Mouse (Mus musculus): ENCODE measurements around the gene Pdx1.

Gene Pdx1

GRCm38 (mm10) chr5:147284365-147284764 is 14.6 kb downstream of the Pdx1 start:
- in situ Hi-C loops (cut with MboI) = no loop called here

DNA sequence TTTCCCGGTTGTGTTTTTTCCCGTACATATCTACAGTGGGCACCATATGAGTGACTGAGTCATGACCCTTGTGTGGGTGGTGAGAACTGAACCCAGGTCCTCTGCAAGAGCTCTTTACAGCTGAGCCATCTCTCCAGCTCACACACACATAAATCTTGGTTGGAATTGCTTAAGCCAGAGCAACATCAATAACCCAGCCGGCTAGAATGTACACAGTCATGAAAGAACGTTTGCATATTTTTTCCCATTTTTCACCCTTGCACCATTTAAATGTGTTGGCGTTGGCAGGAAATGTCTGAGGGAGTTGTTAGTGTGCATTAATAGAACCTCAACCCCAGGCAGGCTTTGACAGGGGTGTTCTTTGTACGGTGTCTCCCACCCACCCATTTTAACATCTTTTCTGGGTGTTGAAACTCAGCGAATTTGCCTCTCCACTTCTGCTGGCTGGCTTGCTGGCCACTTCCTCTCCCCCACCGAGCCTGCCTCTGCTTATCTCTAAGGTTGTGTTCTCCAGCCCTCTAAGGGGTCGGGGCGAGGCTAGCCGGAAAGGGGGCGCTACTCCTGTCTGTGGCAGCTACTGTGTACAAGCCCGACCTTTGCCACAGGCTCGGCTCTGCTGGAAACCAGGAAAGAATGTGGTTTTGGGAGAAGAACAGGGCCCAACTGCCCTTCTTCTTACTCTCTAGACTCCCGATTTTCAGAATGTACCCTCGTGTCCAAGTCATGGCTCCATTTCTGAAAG is 22.2 kb downstream of the Pdx1 start:
- in situ Hi-C loops (cut with MboI) = no loop called here

DNA sequence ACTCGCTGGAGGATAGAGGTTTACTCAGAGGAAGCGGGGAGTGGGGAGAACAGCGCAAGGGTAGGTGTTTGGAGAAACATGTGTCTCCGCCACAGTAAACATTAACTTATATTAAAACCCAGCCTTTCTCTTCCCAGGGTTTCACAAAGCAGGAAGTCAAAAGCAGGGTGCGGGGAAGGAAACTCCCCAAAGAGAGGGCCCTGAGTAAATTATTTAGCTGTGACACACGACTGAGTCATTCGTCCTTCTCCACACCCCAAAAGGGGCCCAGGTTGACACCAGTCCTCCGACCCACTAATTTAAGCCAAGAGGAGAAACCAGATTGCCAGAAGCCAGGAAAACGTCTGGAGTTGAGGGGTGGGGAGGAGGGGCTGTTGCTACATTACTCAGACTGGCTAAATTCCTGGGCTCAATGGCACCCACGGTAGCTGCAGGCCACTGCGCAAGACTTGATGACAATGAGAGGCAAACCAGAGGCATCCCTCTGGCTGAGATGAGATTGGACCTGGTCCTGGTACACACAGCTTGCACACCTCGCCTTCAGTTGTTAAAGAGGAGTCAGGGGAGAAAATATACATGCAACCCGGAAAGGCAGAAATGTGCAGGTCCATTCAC is 22.9 kb downstream of the Pdx1 start:
- in situ Hi-C loops (cut with MboI) = no loop called here

- in situ Hi-C loops (cut with MboI) = no loop called here
Observed at GRCm38 (mm10) chr5:147293127-147293910, 23.6 kb downstream of the Pdx1 start.

GRCm38 (mm10) chr5:147294121-147294520 is 24.4 kb downstream of the Pdx1 start:
- in situ Hi-C loops (cut with MboI) = no loop called here

DNA sequence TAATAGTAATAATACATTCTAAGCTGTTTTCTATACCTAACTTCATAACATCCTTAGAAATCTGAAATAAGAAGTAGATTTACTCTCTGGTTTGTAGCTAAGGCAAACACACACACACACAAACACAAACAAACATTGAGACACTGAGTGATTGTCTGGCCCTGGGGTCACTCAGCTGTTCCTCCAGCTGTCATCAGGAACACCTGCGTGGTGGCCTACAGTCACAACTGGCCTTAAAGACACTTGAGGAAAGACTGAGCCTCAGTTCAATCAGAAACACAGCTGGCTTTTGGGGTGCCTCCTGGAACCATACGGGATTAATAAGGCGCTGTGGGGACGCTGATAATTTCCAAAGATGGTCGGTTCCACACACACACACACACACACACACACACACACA is 27.5 kb downstream of the Pdx1 start:
- in situ Hi-C loops (cut with MboI) = no loop called here

DNA sequence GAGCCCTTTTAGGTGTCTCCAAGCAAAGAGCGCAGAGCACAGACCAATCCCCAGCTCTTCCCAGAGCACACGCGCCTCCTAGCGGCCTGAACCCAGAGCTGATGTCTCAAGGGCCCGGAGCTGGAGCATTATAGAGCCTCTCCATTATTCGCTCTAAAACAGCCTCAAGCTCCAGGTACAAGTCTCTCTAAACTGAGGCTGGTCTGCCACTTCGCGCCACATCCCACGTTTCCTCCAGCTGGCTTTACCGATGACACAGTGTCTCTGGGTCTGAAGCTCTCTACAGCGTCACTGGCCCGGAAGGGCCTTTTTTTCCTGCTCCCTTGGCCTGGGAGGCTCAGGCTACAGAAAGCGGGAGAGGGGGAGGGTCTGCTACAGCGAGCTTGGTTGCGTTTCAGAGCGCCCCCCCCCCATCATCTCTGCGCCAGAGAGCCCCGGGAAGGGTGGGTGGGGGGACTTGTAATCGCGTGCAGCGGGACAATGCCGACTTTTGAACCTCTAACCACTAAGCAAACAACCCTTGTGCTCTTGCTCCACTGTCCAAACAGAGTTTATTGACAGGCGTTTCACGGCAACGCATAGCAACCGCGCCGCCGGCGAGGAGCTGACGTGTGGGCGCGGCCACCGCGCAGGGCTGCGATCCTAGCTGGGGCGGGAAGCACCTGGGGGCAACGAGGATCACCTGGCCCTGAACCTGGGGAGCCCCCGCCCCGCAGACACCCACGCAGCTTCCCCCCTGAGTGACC is 29.7 kb downstream of the Pdx1 start:
- in situ Hi-C loops (cut with MboI) = no loop called here

- in situ Hi-C loops (cut with MboI) = loop anchor here (5.0 kb wide), 1 partner anchor 608 kb away; no protein-coding TSS in a partner anchor
Observed at GRCm38 (mm10) chr5:147300001-147300363, 30.2 kb downstream of the Pdx1 start.

DNA sequence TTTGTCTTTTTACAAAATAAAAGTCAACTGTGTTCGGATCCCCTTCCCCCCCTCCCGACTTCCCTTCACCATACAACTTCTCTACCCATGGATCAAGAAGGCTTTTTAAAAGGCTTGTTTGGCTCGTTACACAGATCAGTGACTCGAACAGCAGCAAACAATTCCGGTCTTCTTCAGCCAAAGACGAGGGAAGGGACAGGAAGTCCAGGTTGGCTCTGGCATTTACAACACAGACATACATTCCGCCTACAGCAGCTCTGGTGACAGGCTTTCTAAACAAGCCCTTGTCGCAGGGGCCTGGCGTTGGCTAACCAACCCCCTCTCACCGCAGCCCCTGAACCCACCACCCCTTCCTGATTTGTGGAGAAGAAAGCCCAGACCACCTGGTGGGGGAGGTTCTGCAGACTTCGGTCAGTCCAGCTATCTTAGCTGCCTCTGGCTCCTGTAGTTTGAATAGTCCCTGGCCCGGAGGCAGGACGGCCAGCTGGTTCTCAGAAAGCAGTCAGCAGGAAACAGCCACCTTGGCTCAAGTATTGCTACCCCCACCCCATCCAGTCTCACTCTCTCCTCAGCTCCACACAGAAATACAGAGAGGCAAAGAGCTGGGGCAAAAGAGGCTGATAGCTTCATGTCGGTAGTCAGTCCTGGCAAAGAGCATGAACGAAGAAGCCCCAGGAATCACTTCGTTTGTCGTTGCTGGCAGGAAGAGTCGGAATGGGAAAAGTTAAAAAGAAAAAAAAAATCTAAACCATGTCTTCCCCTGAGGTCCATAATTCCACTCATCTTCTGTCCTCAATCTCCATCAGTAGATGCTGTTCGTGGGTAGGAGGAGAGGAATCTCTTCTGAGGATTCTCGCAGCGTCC is 31.4 kb downstream of the Pdx1 start:
- in situ Hi-C loops (cut with MboI) = loop anchor here (5.0 kb wide), 1 partner anchor 609 kb away; no protein-coding TSS in a partner anchor

DNA sequence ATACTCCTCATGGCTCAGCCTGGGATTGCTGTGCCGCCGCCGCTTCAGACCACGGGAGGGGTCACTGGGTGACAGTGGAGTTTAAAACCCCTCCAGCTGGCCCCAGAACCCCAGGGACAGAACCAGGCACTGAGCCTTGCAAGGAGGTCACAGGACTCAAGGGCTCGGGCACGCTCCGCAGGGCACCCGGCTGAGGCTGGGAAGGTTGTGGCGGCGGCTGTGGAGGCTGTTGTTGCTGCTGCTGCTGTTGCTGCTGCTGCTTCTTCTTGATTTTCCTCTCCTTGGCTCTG is 32.0 kb downstream of the Pdx1 start:
- in situ Hi-C loops (cut with MboI) = loop anchor here (5.0 kb wide), 1 partner anchor 609 kb away; no protein-coding TSS in a partner anchor

GRCm38 (mm10) chr5:147302141-147302540 is 32.4 kb downstream of the Pdx1 start:
- in situ Hi-C loops (cut with MboI) = loop anchor here (5.0 kb wide), 1 partner anchor 610 kb away; no protein-coding TSS in a partner anchor

DNA sequence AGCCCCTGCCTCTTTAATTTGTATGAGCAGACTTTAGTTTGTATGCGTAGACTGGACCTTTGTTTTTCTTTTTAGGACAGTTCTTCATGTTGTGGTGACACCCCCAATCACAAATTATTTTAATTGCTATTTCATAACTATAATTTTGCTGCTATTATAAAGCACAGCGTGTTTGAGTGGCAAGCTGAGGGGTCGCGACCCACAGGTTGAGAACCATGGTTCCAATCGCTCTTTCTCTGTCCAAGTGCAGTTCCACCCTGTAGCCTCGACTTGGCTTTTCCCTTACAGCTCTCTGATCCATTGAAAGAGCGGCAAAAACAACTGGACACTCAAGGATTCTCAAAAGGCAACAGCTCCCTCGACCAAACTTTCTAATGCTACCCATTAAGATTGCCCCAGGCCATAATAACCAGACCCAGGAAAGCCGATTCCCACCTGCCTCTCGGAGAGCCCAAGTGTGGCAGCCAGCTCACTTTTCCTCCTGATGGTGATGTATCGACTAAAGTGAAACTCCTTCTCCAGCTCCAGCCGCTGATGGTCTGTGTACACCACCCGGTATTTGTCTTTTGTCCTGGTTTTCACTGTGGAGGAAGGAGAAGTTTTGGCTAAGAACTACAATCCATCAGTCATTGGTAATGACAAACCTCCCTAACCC is 33.1 kb downstream of the Pdx1 start:
- in situ Hi-C loops (cut with MboI) = loop anchor here (5.0 kb wide), 1 partner anchor 611 kb away; no protein-coding TSS in a partner anchor

DNA sequence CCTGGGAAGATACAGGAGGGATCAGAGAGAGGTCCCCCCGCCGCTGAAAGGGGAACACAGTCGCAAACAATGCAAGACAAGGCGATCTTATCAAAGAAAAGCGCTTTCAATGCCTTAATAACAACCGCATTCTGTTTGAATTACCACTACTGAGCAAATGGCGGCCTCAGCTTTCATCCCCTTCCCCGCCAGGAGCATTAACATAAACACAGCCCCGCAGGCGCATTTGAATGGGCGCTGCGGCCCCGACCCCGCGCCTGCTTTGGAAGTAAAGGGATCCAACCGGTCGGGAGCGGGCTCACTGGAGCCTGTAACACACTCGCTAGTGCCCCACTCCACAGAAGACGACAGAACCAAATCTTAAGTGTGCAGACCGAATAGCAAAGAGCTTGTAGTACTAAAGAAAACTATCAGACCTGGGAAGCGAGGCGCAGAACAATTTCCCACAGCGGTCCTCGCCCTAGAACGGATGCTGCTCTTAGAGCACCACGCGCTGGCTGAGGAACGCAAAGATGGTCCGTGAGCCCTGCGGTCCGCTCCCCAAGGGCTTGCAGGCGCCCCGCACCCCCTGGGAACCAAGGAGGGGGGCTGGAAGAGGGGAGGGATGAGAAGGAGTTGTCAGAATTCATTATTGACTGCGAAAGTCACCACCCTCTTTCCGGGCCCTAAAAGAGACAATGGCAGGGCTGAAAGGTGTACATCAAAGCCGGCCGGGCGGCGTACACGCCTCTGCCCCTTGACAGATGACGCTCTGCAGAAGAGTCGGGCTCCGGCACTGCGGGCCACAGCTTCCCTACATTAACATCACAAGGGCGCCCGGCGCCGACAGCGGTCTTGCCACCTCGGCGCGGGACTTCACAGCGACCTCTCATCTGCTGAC is 34.8 kb downstream of the Pdx1 start:
- in situ Hi-C loops (cut with MboI) = loop anchor here (5.0 kb wide), 1 partner anchor 612 kb away; no protein-coding TSS in a partner anchor

GRCm38 (mm10) chr5:147305166-147305565 is 35.4 kb downstream of the Pdx1 start:
- in situ Hi-C loops (cut with MboI) = no loop called here

DNA sequence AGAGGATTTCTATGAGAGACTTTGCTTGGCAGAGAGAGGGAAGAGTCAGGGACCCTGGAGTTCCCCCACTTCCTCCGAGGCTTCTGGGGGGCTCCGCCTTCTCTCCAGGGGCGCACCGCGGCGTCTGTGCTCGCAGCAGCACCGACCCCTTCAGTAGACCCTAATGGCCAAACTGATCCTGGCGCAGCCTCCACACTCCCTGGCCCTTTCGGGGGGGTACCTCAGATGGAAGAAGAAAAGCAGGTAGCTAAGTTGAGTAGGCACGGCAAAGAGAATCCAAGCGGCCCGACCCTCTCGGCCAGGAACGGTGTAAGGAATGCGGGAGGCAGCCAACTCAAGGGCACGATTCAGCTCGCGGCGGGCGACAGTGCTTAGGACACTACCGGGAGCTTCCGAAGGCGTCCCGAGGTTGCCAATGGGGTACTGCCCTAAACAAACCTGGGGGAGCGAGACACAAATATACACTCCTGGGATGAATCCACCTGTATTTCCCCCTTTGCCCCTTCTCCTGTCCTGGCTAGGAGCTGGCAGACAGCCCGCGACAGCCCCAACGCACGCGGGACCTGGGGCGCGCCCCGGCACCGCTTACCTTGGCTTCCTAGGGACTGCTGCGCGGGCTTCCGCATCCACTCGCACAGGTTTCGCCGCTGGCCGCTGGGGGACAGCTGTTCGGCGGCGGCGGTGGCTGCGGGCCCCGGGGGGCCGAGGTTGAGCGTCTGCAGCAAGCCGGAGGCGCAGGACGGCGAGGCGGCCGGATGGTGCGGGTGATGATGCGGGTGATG is 36.3 kb downstream of the Pdx1 start:
- in situ Hi-C loops (cut with MboI) = no loop called here

DNA sequence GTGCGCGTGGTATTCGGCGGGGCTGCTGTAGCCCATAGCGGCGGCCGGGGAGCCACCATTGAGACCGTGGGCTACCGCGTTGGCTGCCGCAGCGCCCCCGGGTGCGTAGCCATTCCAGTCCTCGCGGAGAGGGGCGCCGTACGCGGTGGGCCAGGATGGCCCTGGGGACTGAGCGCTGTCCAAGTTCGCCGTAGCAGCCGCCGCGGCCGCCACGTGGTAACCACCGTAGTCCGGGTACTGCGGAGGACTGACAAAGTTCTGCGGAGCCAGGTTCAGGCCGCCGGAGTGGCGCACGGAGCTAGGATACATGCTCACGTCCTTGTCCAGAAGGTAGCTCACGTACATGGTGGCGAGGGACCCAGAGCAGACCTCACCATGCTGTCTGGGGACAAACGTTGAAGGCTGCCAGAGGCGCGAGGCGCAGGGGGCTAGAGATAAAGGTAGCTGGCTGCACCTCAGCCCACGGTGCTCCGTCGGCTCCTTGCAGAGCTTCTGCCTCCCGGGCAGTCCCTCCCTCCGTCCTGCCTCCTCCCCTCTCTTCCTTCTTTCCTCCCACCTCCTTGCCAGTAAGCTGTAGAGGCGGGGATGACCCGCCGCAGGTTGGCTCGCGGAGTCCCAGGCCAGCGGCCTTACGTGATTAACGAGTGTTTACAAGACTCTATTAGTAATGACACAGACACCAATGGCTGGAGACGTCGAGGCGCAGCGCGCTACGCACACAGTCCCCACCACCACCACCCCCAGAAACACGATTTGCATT is 37.1 kb downstream of the Pdx1 start, which contains the start of gene Cdx2:
TSS of gene Cdx2 (minus strand) at position 633 of the 760 bp plus-strand sequence.
- in situ Hi-C loops (cut with MboI) = no loop called here

GRCm38 (mm10) chr5:147307398-147307785 is 37.6 kb downstream of the Pdx1 start:
- in situ Hi-C loops (cut with MboI) = no loop called here

DNA sequence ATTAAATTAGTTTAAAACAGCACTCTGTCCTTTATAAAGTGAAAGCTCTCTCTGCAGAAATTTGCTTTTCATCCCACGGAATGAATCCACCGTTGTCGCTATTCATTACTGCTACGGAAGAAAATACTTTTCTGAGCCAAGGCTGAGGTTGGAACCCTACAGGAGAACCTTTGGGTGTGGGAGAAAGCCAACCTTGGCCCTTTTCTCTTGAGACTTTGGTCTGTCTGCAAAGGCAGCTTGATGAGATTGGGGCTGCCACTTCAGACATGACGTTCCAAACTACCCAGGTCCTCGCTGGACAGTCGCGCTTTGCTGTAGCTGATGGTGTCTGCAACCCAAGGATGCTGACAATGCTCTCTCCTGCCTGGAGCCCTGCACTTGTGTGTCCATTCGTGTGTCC is 38.7 kb downstream of the Pdx1 start:
- in situ Hi-C loops (cut with MboI) = no loop called here
